Mouse (Mus musculus) cerebellum, adult 9-11 months (tissue): ENCODE results near the gene Enho.

Experiments used
- DNase-seq: peaks from one replicate; pipeline ENCODE4 v3.0.0; 2022

Gene Enho

DNA sequence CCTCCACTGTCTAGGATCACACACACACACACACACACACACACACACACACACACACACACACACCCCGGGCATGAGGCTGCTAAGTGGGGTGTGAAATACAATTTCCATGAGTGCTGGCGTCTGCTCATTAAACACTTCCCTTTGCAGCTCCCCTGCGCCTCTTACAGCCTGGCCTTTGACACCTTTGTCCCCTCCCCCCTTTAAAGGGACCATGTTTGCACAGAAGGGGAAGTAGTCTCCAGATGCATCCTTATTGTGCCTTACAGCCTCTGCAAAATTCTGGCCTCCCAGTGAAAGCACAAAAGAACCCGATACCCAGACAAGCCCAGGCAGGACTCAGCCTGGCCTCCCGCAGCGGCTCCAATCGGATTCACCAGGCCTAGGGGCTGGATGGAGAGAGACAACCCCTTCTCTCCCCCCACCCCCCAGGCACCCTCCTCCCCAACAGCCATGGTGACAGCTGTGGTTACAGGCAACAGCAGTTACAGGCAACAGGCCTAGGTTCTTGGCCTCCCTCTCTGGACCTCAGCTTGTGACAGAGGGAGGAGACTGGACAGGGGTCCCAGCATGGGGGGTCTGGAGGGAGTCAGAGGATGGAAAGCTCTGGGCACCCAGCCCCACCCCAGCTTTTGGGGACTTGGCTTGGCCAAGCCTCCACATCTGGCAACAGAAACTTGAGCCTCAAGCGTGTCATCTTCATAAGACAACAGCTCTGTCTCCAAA lies 11.8 kb downstream of the Enho start:
- no peak for DNase-seq

DNA sequence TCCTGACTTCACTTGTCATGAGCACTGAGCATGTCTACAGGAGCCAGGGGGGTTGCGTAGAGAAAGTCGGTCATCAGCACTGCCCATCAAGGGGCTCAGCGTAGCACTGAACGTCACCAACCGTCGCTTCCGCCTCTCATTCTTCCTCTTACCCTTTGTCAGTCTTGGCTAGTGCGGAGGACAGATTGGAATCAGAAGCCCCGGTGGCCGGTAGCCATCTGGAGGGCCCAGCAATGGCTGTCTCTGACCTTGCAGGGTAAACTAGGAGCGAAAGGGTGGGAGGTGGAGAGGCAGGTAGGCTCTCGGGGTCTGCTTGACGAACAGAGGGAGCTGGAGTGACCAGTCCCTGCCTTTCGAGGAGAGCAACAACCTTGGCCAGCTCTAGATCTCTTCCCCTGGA lies 18.1 kb downstream of the Enho start:
- no peak for DNase-seq

- peak; percentile 95 for DNase-seq
Observed at GRCm38 (mm10) chr4:41618916-41619746, 21.0 kb downstream of the Enho start.

DNA sequence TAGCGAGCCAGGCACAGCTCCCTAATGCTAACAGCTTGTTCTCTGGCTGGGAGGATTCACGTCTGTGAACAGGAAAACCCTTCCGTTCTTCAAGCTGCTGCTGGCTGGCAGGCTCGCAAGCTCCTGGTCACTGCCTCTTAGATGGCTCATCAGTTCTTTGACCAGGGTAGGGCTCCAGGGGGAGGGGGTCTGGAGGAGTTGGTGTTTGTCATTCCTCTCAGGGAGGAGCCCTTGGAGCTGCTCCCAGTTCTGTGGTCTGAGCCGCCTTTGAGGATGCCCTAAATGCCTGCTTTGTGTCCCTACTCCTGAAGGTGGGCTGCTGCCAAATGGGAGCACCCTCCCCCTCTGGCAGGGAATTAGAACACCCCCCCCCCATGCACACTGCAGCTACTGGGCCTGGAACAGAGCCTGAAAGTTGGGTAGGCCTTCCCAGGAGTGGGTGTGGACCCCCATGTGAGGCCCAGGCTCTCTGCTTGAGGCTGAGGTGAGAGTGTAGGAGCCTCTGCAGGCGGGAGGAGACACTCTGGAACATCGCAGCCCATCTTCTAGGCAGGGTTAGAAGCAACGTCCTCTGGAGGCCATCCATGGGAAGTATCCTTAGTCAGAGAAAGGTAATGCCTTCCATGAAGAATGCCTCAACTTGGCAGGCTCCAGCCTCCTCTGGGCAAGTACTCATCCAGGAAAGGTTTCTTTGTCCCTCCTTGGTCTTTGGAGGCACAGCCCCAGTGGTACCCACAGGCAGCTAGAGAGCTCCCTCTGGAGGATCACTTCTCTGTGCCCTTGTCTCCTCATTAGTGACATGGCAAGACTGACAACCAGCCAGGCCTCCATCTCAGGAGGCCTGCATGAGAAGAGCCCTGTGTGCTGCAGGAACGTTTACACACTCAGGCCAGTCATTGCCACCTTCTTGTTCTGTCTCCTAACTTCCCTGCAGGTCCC lies 24.2 kb downstream of the Enho start:
- DNase-seq, result peak; percentile 79

GRCm38 (mm10) chr4:41614156-41614555 lies 26.0 kb downstream of the Enho start:
- DNase-seq, result peak; percentile 85

DNA sequence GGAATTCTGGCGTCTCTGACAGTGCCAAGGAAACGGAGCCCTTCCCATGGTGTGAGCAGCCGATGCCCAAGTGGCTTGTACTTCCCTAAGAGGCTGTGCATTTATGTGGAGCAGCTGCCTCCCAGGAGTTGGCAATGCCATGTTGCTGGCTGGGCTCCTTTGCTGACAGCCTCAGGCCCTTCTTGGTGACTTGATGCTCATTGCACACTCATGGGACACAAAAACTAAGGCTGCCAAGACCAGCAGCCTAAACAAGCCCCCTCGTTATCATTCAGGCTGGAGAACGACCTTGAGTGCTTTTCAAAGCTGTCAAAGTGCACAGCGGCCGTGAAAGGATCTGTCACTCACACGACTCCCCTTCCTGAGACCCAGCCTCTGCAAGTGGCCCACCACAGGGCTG lies 28.0 kb downstream of the Enho start:
- peak; percentile 32 for DNase-seq

GRCm38 (mm10) chr4:41610594-41610980 lies 29.5 kb downstream of the Enho start:
- DNase-seq, result peak; percentile 11

DNA sequence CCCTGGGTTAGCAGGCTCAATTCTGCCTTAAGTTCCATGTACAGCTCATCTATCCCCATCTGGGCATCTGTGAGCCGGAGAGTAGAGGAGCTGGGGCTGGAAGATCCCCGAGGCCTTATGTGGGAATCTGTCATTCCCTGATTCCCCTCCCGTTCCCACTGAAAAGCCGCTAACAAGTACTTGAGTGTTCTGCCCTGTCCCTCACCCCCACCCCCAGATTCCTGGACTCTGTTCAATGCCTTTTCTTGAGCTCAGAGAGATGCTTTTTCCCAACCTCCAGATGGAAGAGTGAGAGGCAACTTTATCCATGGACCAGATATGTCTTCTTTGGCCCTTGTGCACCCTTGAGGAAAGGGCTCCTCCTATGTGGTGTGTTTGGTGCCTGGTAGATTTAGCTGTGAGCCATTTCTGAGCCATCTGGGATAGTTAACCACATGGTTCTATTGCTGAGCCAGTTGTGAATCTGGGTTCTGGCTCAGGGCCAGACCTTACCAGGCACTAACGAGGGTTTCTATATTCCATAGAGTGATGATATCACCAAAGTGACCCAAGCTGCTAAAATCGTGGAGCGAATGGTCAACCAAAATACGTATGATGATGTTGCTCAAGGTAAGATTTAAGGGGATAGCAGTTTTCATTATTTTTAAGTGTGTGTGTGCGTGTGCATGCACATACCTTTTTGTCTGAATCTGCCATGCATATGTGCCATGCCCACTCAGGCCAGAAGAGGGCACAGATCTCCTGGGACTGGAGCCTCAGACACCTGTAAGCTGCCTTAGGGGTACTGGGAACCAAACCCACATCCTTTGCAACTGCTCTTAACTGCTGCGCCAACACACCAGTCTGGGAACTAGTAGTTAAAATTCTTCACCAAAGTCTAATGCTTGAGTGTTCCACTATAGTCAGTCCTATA lies 30.2 kb downstream of the Enho start:
- DNase-seq, result peak; percentile 16

DNA sequence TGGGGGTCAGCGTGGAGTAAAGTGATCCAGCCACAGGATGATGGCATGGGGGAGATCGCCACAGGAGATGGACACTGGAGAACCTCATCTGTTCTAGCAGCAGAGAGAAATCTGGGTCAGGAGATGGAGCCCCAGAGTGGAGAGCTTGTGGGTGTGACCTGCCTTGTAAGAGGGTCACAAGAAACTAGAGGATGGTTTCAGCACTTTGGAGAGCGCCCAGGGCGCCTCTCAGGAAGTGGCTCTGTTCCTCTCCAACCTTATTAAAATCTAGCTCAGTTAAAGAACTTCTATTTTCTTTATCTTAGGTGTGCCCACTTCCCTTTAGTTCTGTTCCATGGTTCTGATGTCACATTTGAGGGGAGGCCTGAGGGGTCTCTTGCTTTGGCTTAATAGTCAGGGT lies 33.3 kb downstream of the Enho start:
- no peak for DNase-seq

- DNase-seq, result peak; percentile 79
Observed at GRCm38 (mm10) chr4:41604476-41605396, 35.4 kb downstream of the Enho start.

- no peak for DNase-seq
Observed at GRCm38 (mm10) chr4:41602818-41603217, 37.3 kb downstream of the Enho start.
